Mouse (Mus musculus) activated CD4-positive, CD25-positive, alpha-beta regulatory T cell, adult 4 months (primary cell): ENCODE data around the gene Fstl4. TPM values are rescaled to one million over a fixed set of nuclear protein-coding genes. Genes with fewer than 3 reads are reported as not detected.

ENCODE experiments used
- ATAC-seq: one replicate; pipeline ENCODE4 v1.8.0; 2017
- polyA plus RNA-seq, 2 experiments: library from polyadenylated mRNA; unstranded; fragments of 100-300 nt; shearing (Covaris generic); gene quantifications; one replicate each; pipeline ENCODE4 v1.2.1; 2017

The Fstl4 gene
- polyA plus RNA-seq, 2 experiments from 2014 or later, result not detected

GRCm38 (mm10) chr11:52919231-52919960, 155.0 kb downstream of the Fstl4 start:
- ATAC-seq, result peak; percentile 49

- no peak for ATAC-seq
Observed at GRCm38 (mm10) chr11:52924196-52924595, 159.8 kb downstream of the Fstl4 start.

GRCm38 (mm10) chr11:52928321-52928720, 163.9 kb downstream of the Fstl4 start:
- no peak for ATAC-seq

GRCm38 (mm10) chr11:52939336-52940070, 175.1 kb downstream of the Fstl4 start:
- ATAC-seq, result no peak

GRCm38 (mm10) chr11:52942967-52943366, 178.5 kb downstream of the Fstl4 start:
- ATAC-seq, result no peak

- no peak for ATAC-seq
Observed at GRCm38 (mm10) chr11:52954995-52955394, 190.6 kb downstream of the Fstl4 start.

GRCm38 (mm10) chr11:52968809-52969208, 204.4 kb downstream of the Fstl4 start:
- no peak for ATAC-seq

- ATAC-seq, result no peak
Observed at GRCm38 (mm10) chr11:52970396-52970795, 206.0 kb downstream of the Fstl4 start.

- ATAC-seq, result no peak
Observed at GRCm38 (mm10) chr11:52986986-52987385, 222.6 kb downstream of the Fstl4 start.

GRCm38 (mm10) chr11:52994688-52995087, 230.3 kb downstream of the Fstl4 start:
- ATAC-seq, result no peak

GRCm38 (mm10) chr11:52996434-52997093, 232.1 kb downstream of the Fstl4 start:
- no peak for ATAC-seq

GRCm38 (mm10) chr11:52997421-52997820, 233.0 kb downstream of the Fstl4 start:
- ATAC-seq, result no peak

- ATAC-seq, result no peak
Observed at GRCm38 (mm10) chr11:53000226-53000625, 235.8 kb downstream of the Fstl4 start.

GRCm38 (mm10) chr11:53003361-53003760, 238.9 kb downstream of the Fstl4 start:
- ATAC-seq, result no peak

- ATAC-seq, result no peak
Observed at GRCm38 (mm10) chr11:53003811-53004210, 239.4 kb downstream of the Fstl4 start.

- no peak for ATAC-seq
Observed at GRCm38 (mm10) chr11:53009597-53009996, 245.2 kb downstream of the Fstl4 start.

- no peak for ATAC-seq
Observed at GRCm38 (mm10) chr11:53011996-53012505, 247.6 kb downstream of the Fstl4 start.

- ATAC-seq, result no peak
Observed at GRCm38 (mm10) chr11:53013906-53014305, 249.5 kb downstream of the Fstl4 start.

- no peak for ATAC-seq
Observed at GRCm38 (mm10) chr11:53016358-53017021, 252.1 kb downstream of the Fstl4 start.

GRCm38 (mm10) chr11:53019509-53019908, 255.1 kb downstream of the Fstl4 start:
- no peak for ATAC-seq

GRCm38 (mm10) chr11:53024403-53024802, 260.0 kb downstream of the Fstl4 start:
- no peak for ATAC-seq

- no peak for ATAC-seq
Observed at GRCm38 (mm10) chr11:53025686-53026085, 261.3 kb downstream of the Fstl4 start.
